Mouse (Mus musculus) heart, embryonic 16.5 days (tissue): ENCODE measurements around the gene Pak1. TPM values are rescaled to one million over a fixed set of nuclear protein-coding genes. Genes with fewer than 3 reads are reported as not detected.

ENCODE experiments used
- ATAC-seq: fragments of 200-750 bp; cut with Nextera tagmentation; replicated peaks from 2 replicates; pipeline ENCODE4 v1.8.0; 2017; ENCODE audit warnings: moderate number of reproducible peaks; ENCODE audit not compliant: insufficient read depth, low FRiP score; ENCODE audit errors: extremely low read depth
- H3K27ac ChIP-seq: fragments of 300-500 bp; sonication (generic); 2 replicates; pipeline ENCODE4 v1.5.1; 2014; ENCODE audit warnings: mild to moderate bottlenecking, low read length, control low read depth, moderate library complexity
- H3K27me3 ChIP-seq: fragments of 300-500 bp; sonication (generic); 2 replicates; pipeline ENCODE4 v1.6.1; 2014; ENCODE audit warnings: low read length, mixed read lengths; ENCODE audit not compliant: control insufficient read depth, insufficient read depth
- H3K36me3 ChIP-seq: fragments of 300-500 bp; sonication (generic); 2 replicates; pipeline ENCODE4 v1.6.1; 2014; ENCODE audit not compliant: control insufficient read depth, insufficient read depth
- H3K4me1 ChIP-seq: fragments of 300-500 bp; sonication (generic); 2 replicates; pipeline ENCODE4 v1.6.1; 2014; ENCODE audit warnings: low read length, mixed read lengths; ENCODE audit not compliant: control insufficient read depth, insufficient read depth
- H3K4me2 ChIP-seq: fragments of 300-500 bp; sonication (generic); 2 replicates; pipeline ENCODE4 v1.6.1; 2014; ENCODE audit warnings: low read depth, mild to moderate bottlenecking, control low read depth, low read length
- H3K4me3 ChIP-seq: fragments of 300-500 bp; sonication (generic); 2 replicates; pipeline ENCODE4 v1.5.1; 2014; ENCODE audit warnings: mild to moderate bottlenecking, control low read depth, low read length
- H3K9ac ChIP-seq: fragments of 300-500 bp; sonication (generic); 2 replicates; pipeline ENCODE4 v1.6.1; 2014; ENCODE audit warnings: low read length, control low read depth
- H3K9me3 ChIP-seq: fragments of 300-500 bp; sonication (generic); replicated peaks from 2 replicates; pipeline ENCODE4 v1.6.1; 2016; ENCODE audit warnings: low read length; ENCODE audit not compliant: control insufficient read depth
- WGBS: fragments of 180-500 bp; shearing (Covaris S2); extraction: QIAGEN DNeasy Blood & Tissue Kit; methylation state at CpG from one replicate; pipeline ENCODE4 v1.1.7; 2014; 5-methylcytosine and 5-hydroxymethylcytosine counted together
- polyA plus RNA-seq: library from polyadenylated mRNA; unstranded; fragments of >200 nt; fragmentation: Nextera tagmentation; extraction: Ambion mirVana; gene quantifications from 2 replicates; pipeline ENCODE4 v1.2.1, GENCODE M21; 2015

The Pak1 gene
- polyA plus RNA-seq, 1 experiment from 2014 or later, result 4.3 TPM

DNA sequence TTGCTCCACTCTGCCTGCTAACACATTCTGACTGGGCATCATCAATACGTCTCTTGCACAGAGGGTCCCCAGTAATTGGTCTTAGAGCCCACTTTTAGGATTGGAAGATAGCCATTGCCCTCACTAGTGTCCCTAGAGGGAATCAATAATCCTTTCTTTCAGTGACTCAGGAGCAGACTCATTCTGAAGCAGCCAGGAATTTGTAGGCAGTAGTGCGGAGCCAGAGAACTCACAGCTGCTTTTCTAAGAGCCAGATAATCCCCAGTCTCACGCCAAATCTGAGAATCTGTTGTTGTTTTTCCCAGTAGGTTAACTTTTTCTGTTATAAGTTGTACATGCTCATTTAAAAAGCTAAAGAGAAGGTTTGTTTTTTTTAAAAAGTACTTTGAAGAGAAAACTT is 13.0 kb upstream of the Pak1 start:
- no peaks in the 10 kb centered on the region for H3K4me1 ChIP-seq
- no peak for ATAC-seq
- no peak overlapping the region for H3K4me2 ChIP-seq
- no peak overlapping the region for H3K4me3 ChIP-seq
- H3K9ac ChIP-seq, result no peak overlapping the region
- no peaks in the 10 kb centered on the region for H3K36me3 ChIP-seq
- no peaks in the 10 kb centered on the region for H3K27me3 ChIP-seq
- H3K27ac ChIP-seq, result no peak overlapping the region
- 45% methylated on average over 3 of the region's 3 CpGs for WGBS
- H3K9me3 ChIP-seq, result no peaks in the 10 kb centered on the region

DNA sequence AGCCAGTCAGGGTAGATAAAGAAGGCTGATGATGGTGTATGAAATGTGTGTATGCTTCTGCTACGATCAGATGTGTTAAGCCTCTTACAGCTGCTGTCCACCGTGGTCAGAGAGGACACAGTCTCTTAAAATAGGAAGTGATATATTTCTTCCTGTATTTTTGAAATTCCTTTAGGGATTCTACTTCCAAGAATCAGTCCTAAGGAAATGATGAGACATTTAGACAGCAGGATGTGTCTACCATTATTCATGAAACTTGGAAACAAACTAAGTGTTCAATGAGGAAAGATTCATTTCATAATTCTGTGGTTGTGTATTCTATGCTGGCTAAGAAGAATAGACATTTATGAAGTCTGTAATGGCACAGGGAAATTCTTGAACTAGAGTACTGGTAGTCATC is 12.4 kb upstream of the Pak1 start:
- H3K4me3 ChIP-seq, result no peak overlapping the region
- H3K27me3 ChIP-seq, result no peaks in the 10 kb centered on the region
- no peak overlapping the region for H3K27ac ChIP-seq
- no peak overlapping the region for H3K9ac ChIP-seq
- no peak for ATAC-seq
- no peaks in the 10 kb centered on the region; the same call in 1 of the 2 replicates for H3K9me3 ChIP-seq
- H3K4me2 ChIP-seq, result no peak overlapping the region
- H3K4me1 ChIP-seq, result no peaks in the 10 kb centered on the region
- H3K36me3 ChIP-seq, result no peaks in the 10 kb centered on the region
- WGBS, result 56% methylated on average over 2 of the region's 2 CpGs

DNA sequence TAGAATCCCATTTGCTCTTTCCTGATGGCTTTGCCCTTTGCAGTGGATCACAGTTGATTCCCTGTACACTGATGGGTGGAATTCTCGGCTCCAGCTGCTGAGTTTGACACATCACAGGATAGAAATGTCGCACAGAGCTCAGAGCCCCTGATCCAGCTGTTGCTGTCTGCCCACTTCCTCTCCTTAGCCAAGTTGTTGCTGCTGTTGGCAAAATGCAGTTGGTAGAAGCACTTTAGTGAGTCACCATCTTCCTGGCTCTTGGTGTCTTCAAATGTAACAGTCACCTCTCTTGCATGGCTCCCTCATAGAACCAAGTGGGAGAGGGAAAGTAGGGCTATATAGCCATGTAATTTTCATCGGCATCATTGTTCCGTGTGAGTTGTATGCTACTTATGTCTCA is 11.2 kb upstream of the Pak1 start:
- Histone ChIP-seq H3K36me3 (no peaks in the 10 kb centered on the region), H3K9me3 (no peaks in the 10 kb centered on the region; the same call in 1 of the 2 replicates), H3K27me3 (no peaks in the 10 kb centered on the region), H3K4me2 (no peak overlapping the region), H3K4me1 (no peaks in the 10 kb centered on the region), H3K4me3 (no peak overlapping the region), H3K9ac (no peak overlapping the region), H3K27ac (no peak overlapping the region)
- WGBS, result 85% methylated on average over 4 of the region's 4 CpGs
- ATAC-seq, result no peak

DNA sequence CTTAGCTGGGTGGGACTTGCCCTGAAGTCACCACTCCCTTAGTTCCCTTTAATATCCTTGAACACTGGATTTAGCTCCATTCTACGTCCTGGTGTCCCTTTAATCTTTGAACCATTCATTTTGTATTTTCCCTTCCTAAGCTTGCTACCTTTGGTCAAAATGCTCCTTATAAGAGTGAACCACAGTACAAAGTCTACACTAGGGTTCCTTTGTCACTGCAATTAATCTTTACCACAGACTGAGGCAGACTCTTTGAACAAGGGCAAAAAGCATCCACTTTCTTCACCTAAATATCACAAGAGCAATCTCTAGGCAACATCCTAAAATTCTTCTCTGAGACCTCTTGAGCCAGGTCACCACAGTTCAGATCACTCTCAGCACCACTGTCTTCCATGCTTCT is 8.1 kb upstream of the Pak1 start:
- Histone ChIP-seq H3K4me3 (no peak overlapping the region), H3K27ac (no peak overlapping the region), H3K9ac (no peak overlapping the region), H3K27me3 (peaks cover 4% of the 10 kb centered on the region; the same call in 1 of the 2 replicates), H3K4me1 (no peaks in the 10 kb centered on the region), H3K9me3 (no peaks in the 10 kb centered on the region; the same call in 1 of the 2 replicates), H3K4me2 (no peak overlapping the region), H3K36me3 (no peaks in the 10 kb centered on the region)
- no peak for ATAC-seq
- 87% methylated on average over 1 of the region's 1 CpGs for WGBS

DNA sequence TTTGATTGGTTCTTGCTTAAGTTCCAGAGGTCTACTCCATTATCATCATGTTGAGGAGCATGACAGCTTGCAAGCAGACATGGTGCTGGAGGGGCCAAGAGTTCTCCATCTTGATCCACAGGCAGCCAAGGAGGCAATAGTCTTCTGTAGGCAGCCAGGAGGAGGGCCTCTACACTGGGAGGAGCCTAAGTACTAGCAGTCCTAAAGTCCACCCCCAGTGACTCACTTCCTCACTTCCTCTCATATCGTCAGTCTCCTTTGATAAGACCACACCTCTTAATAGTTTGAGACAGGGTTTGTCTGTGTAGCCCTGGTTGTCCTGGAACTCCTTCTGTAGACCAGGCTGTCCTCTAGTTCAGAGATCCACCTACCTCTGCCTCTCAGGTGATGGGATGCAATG is 7.5 kb upstream of the Pak1 start:
- no peak overlapping the region for H3K27ac ChIP-seq
- H3K4me1 ChIP-seq, result no peaks in the 10 kb centered on the region
- no peaks in the 10 kb centered on the region for H3K36me3 ChIP-seq
- H3K4me3 ChIP-seq, result no peak overlapping the region
- H3K9ac ChIP-seq, result no peak overlapping the region
- H3K4me2 ChIP-seq, result no peak overlapping the region
- 48% methylated on average over 1 of the region's 1 CpGs for WGBS
- peaks cover 4% of the 10 kb centered on the region for H3K27me3 ChIP-seq
- H3K9me3 ChIP-seq, result no peaks in the 10 kb centered on the region; the same call in 1 of the 2 replicates
- ATAC-seq, result no peak

DNA sequence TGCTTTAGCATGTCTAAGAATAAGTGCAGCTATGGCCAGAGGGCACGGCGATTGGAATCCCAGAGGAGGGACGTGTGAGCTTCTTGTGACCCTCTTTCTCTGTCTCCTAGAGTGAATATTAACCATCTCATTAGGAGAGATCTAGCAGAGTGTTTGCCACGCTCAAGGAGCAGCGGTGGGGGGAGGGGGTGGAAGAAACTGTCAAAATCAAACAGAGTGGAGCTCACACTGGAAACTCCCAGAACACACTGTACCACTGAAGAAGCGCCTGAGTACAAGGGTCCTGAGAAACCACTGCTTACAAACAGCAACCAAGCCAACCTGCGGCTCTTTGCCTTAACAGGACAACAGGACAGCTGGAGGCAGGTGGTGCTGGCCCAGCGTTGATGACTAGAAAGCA is 6.8 kb upstream of the Pak1 start:
- Histone ChIP-seq H3K36me3 (no peaks in the 10 kb centered on the region), H3K4me3 (no peak overlapping the region), H3K4me2 (no peak overlapping the region), H3K27ac (no peak overlapping the region), H3K4me1 (no peaks in the 10 kb centered on the region), H3K9ac (no peak overlapping the region), H3K9me3 (no peaks in the 10 kb centered on the region; the same call in 1 of the 2 replicates), H3K27me3 (peaks cover 7% of the 10 kb centered on the region)
- WGBS, result 66% methylated on average over 8 of the region's 8 CpGs
- ATAC-seq, result no peak

DNA sequence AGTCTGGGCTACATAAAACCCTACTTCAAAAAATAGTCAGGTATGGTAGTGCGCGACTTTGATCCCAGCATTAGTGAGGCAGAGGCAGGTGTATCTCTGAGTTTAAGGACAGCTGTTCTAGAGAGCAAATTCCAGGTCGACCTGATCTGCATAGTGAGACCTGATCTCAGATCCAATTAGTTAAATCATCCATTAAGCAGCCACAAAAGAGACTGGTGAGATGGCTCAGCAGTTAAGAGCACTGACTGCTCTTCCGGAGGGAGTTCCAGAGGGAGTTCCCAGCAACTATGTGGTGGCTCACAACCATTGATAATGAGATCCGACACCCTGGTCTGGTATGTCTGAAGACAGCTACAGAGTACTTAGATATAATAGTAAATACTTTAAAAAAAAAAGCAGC is 4.8 kb upstream of the Pak1 start:
- Histone ChIP-seq H3K36me3 (no peaks in the 10 kb centered on the region), H3K27me3 (peaks cover 9% of the 10 kb centered on the region), H3K9me3 (no peaks in the 10 kb centered on the region; the same call in 1 of the 2 replicates), H3K4me3 (no peak overlapping the region), H3K4me1 (peaks cover 2% of the 10 kb centered on the region; the same call in 1 of the 2 replicates), H3K9ac (no peak overlapping the region), H3K4me2 (no peak overlapping the region), H3K27ac (no peak overlapping the region)
- 57% methylated on average over 5 of the region's 5 CpGs for WGBS
- ATAC-seq, result no peak

DNA sequence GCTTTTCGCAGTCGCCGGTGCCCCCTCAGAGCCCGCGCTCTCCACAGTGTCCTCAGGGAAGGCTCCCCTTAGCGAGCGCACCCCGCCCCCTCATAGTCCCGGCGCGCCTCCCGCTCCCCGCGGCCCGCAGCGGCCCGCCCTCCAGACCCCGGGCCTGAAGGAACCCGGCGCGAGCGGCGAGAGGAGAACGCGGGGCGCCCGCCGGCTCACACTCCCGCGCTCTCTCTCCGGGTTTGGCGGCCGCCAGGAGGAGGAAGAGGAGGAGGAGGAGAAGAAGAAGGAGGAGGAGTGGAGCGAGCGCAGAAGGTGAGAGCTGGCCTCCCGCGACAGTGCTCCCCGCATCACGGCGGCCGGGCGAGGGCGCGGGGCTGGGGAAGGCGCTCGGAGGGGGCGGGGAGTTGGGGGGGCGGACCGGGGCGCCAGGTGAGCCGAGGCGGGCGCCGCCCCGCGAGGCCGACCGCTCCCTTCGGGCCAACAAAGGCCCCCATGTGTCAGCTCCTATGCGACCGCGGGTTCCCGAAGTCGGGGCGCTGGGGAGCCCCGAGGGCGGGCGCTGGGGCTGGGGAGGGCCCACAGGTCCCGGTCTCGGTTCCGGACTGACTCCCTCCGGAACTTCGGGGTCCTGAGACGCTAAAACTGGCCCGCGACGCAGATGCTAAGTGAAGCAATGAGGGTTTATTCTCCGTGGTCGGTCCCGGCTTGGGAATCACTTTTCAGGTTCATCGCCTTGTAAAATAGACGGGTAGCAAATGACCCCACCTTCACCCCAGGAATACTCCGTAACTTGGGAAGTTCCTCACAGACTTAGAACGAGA is 535 bp downstream of the Pak1 start:
- no peak overlapping the region for H3K27ac ChIP-seq
- no peaks in the 10 kb centered on the region for H3K36me3 ChIP-seq
- WGBS, result 1% methylated on average over 59 of the region's 84 CpGs
- peaks cover 30% of the 10 kb centered on the region for H3K27me3 ChIP-seq
- no peaks in the 10 kb centered on the region for H3K9me3 ChIP-seq
- peak overlapping the region; percentile 78 for H3K9ac ChIP-seq
- H3K4me3 ChIP-seq, result peak overlapping the region; percentile 79
- peak; percentile 70; the same call in 1 of the 2 replicates for ATAC-seq
- peak overlapping the region; percentile 99 for H3K4me2 ChIP-seq
- H3K4me1 ChIP-seq, result peaks cover 5% of the 10 kb centered on the region

DNA sequence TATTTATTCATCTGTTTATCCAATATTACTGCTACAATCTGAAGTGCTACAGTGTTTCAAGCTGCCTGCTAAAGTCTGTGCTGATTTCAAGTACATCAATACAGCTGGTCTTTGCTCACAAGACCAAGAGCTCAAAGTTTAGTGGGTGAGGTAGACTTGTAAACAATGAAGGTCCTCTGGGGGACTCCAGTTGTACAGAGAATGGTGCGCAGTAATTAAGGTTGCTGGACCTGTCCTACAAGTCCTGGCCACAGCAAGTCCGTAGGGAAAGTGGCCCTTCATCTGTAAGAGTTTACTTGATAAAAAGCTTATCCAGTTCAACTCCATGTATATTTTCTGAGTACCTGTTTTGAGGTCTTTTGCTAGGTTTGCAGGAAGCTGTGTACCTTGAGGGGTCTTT is 1.9 kb downstream of the Pak1 start:
- 46% methylated on average over 2 of the region's 2 CpGs for WGBS
- no peak overlapping the region for H3K4me3 ChIP-seq
- H3K9ac ChIP-seq, result no peak overlapping the region
- peaks cover 26% of the 10 kb centered on the region for H3K27me3 ChIP-seq
- no peak for ATAC-seq
- H3K9me3 ChIP-seq, result no peaks in the 10 kb centered on the region
- no peak overlapping the region for H3K27ac ChIP-seq
- no peak overlapping the region for H3K4me2 ChIP-seq
- no peaks in the 10 kb centered on the region for H3K36me3 ChIP-seq
- H3K4me1 ChIP-seq, result peaks cover 5% of the 10 kb centered on the region
